Mouse (Mus musculus) heart, postnatal 25 days (tissue): Measurements from ENCODE around the gene Glra2. TPM values are rescaled to one million over a fixed set of nuclear protein-coding genes. Genes with fewer than 3 reads are reported as not detected.
"Not testable (repeated sequence)": the region's sequence is repeated elsewhere in the genome, so short reads cannot be mapped to it uniquely, and the experiment has no call there.

Source experiments
- DNase-seq: peaks from one replicate; pipeline ENCODE4 v3.0.0; 2022; ENCODE audit warnings: low spot score
- intact Hi-C: fragments of 180-260 bp; cut with DNase I; formaldehyde crosslinking; loops from one replicate; pipeline ENCODE4 v1.15.1; 2025
- total RNA-seq, 2 experiments: library from RNA; stranded (reverse); gene quantifications; 2 replicates each; pipeline ENCODE4 v1.2.3; 2021

Gene Glra2
- not detected for total RNA-seq

- intact Hi-C loops, result no loop called here
- no peak for DNase-seq
Measured at GRCm38 (mm10) chrX:165326939-165327698, at the start of gene Glra2. Gene Glra2, minus strand, starts transcription at chrX:165327393.

- intact Hi-C loops, result no loop called here
- no peak for DNase-seq
Measured at GRCm38 (mm10) chrX:165362798-165363197, 35.6 kb upstream of the Glra2 start.

- intact Hi-C loops, result no loop called here
- DNase-seq, result no peak
Measured at GRCm38 (mm10) chrX:165344611-165345010, 17.4 kb upstream of the Glra2 start.

- intact Hi-C loops, result no loop called here
- DNase-seq, result no peak
Measured at GRCm38 (mm10) chrX:165327699-165328333, 623 bp upstream of the Glra2 start.

GRCm38 (mm10) chrX:165193550-165193949 is 133.6 kb downstream of the Glra2 start:
- no peak for DNase-seq
- intact Hi-C loops, result no loop called here

GRCm38 (mm10) chrX:165191170-165191569 is 136.0 kb downstream of the Glra2 start:
- DNase-seq, result no peak
- intact Hi-C loops, result no loop called here

GRCm38 (mm10) chrX:165182948-165183347 is 144.2 kb downstream of the Glra2 start:
- intact Hi-C loops, DNase-seq: not testable (repeated sequence)

- DNase-seq, result no peak
- intact Hi-C loops, result no loop called here
Measured at GRCm38 (mm10) chrX:165156549-165156948, 170.6 kb downstream of the Glra2 start.

- intact Hi-C loops, result no loop called here
- DNase-seq, result no peak
Measured at GRCm38 (mm10) chrX:165104171-165104570, 223.0 kb downstream of the Glra2 start.
